Mouse (Mus musculus) hindbrain, postnatal 0 days (tissue): ENCODE data around the gene Nap1l2. TPM values are rescaled to one million over a fixed set of nuclear protein-coding genes. Genes with fewer than 3 reads are reported as not detected.

Experiments used
- ATAC-seq: fragments of 200-750 bp; cut with Nextera tagmentation; 2 replicates; pipeline ENCODE4 v1.8.0; 2017; ENCODE audit warnings: mild to moderate bottlenecking, moderate TSS enrichment, moderate library complexity
- DNase-seq: peaks from one replicate; pipeline ENCODE4 v3.0.0-alpha.2; 2015; ENCODE audit warnings: low spot score
- H3K27ac ChIP-seq: fragments of 300-500 bp; sonication (generic); 2 replicates; pipeline ENCODE4 v1.5.1; 2014; ENCODE audit warnings: mild to moderate bottlenecking
- H3K27me3 ChIP-seq: fragments of 300-500 bp; sonication (generic); 2 replicates; pipeline ENCODE4 v1.6.1; 2014; ENCODE audit warnings: low read length, mixed read lengths; ENCODE audit not compliant: insufficient read depth
- H3K36me3 ChIP-seq: fragments of 300-500 bp; sonication (generic); 2 replicates; pipeline ENCODE4 v1.6.1; 2014; ENCODE audit warnings: low read length, mixed read lengths; ENCODE audit not compliant: insufficient read depth
- H3K4me1 ChIP-seq: fragments of 300-500 bp; sonication (generic); 2 replicates; pipeline ENCODE4 v1.6.1; 2014; ENCODE audit warnings: antibody characterized with exemption, low read length, mixed read lengths; ENCODE audit not compliant: insufficient read depth
- H3K4me2 ChIP-seq: fragments of 300-500 bp; sonication (generic); 2 replicates; pipeline ENCODE4 v1.6.1; 2014; ENCODE audit warnings: low read depth, mild to moderate bottlenecking, low read length, moderate library complexity, mixed read lengths
- H3K4me3 ChIP-seq: fragments of 300-500 bp; sonication (generic); 2 replicates; pipeline ENCODE4 v1.5.1; 2014; ENCODE audit warnings: low read length
- H3K9ac ChIP-seq: fragments of 300-500 bp; sonication (generic); replicated peaks from 2 replicates; pipeline ENCODE4 v1.6.1; 2014; ENCODE audit warnings: mild to moderate bottlenecking, low read length, moderate library complexity, mixed read lengths
- H3K9me3 ChIP-seq: fragments of 300-500 bp; sonication (generic); 2 replicates; pipeline ENCODE4 v1.6.1; 2016; ENCODE audit warnings: low read length, mixed read lengths
- CTCF ChIP-seq: IDR thresholded peaks from 2 replicates; pipeline ENCODE4 v1.5.1; 2016; ENCODE audit warnings: antibody characterized with exemption, control low read depth, low read depth
- WGBS: fragments of 180-500 bp; shearing (Covaris S2); extraction: QIAGEN DNeasy Blood & Tissue Kit; methylation state at CpG from one replicate; pipeline ENCODE4 v1.1.7; 2014; 5-methylcytosine and 5-hydroxymethylcytosine counted together
- polyA plus RNA-seq: library from polyadenylated mRNA; unstranded; fragments of >200 nt; fragmentation: Nextera tagmentation; extraction: Ambion mirVana; gene quantifications from 2 replicates; pipeline ENCODE4 v1.2.1, GENCODE M21; 2015
- total RNA-seq: library from RNA; depleted of rRNA; stranded (reverse); fragments of >200 nt; gene quantifications from 2 replicates; pipeline ENCODE4 v1.2.3, GENCODE M21; 2014; rRNA removed

The Nap1l2 gene
- total and polyA plus RNA-seq, 2 experiments from 2014 or later, result 43.1 to 92.8 TPM

DNA sequence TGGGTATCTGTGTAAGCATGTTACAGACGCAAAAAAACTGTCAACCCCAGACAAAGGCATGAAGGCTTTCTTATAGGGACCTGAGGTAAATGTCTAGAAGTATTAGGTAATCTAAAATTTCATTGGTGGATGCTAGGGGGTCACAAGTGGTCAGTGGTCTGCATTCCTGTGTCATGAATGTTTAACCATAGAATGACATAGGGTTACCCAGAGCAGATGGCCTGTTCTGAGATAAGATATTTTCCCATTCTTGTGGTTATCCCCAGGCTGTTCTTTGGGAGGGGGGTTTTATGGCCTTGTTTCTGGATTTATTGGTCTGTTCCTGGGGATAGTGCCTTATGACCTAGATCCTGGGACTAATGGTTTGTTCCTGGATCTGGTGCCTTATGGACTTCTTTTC lies 30.3 kb downstream of the Nap1l2 start:
- Histone ChIP-seq H3K4me3 (no peak overlapping the region), H3K9ac (no peak overlapping the region), H3K36me3 (no peaks in the 10 kb centered on the region), H3K9me3 (no peaks in the 10 kb centered on the region), H3K27ac (no peak overlapping the region), H3K4me1 (no peaks in the 10 kb centered on the region), H3K4me2 (no peak overlapping the region), H3K27me3 (no peaks in the 10 kb centered on the region)
- 49% methylated on average over 1 of the region's 1 CpGs for WGBS
- DNase-seq (no peak), ATAC-seq (no peak)
- no peak for TF ChIP-seq CTCF

DNA sequence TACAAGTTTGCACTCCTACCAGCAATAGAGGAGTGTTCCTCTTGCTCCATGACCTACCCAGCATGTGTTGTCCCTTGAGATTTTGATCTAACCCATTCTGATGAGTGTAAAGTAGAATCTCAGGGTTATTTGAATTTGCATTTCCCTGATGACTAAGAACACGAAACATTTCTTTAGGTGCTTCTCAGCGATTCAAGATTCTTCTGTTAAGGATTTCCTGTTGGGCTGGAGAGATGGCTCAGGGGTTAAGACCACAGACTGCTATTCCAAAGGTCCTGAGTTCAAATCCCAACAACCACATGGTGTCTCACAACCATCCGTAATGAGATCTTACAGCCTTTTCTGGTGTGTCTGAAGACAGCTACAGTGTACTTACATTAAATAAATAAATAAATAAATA lies 47.9 kb downstream of the Nap1l2 start:
- H3K27ac ChIP-seq, result no peak overlapping the region
- no peak for TF ChIP-seq CTCF
- no peak for DNase-seq
- no peak overlapping the region for H3K4me3 ChIP-seq
- H3K4me1 ChIP-seq, result no peaks in the 10 kb centered on the region
- H3K4me2 ChIP-seq, result no peak overlapping the region
- no peaks in the 10 kb centered on the region for H3K9me3 ChIP-seq
- WGBS, result 85% methylated on average over 3 of the region's 3 CpGs
- no peak overlapping the region for H3K9ac ChIP-seq
- ATAC-seq, result no peak
- H3K27me3 ChIP-seq, result no peaks in the 10 kb centered on the region
- no peaks in the 10 kb centered on the region for H3K36me3 ChIP-seq

Other genes with a start within 250 kb of the Nap1l2 start
- gene Cdx4, start 134.8 kb upstream of the Nap1l2 start, total RNA-seq, result not detected in 2 replicates
- not detected in 2 replicates for gene Cdx4, start 134.8 kb upstream of the Nap1l2 start, polyA plus RNA-seq
- gene Chic1, start 169.8 kb upstream of the Nap1l2 start, total RNA-seq, result 8.1 and 8.7 TPM in 2 replicates
- gene Chic1, start 169.8 kb upstream of the Nap1l2 start, polyA plus RNA-seq, result 4.5 and 4.9 TPM in 2 replicates
- gene Tsx, start 227.8 kb upstream of the Nap1l2 start, total RNA-seq, result not detected in 2 replicates
- 0.43 TPM in 1 of 2 replicates, not detected in the other for gene Tsx, start 227.8 kb upstream of the Nap1l2 start, polyA plus RNA-seq
- gene Gm26992, start 235.4 kb upstream of the Nap1l2 start, total RNA-seq, result not detected in 2 replicates
- gene Gm26992, start 235.4 kb upstream of the Nap1l2 start, polyA plus RNA-seq, result not detected in 2 replicates